Mouse (Mus musculus) right cerebral cortex, postnatal 4 days (tissue): ENCODE results near the gene Prickle1.

Experiments used
- DNase-seq: peaks from one replicate; pipeline ENCODE4 v3.0.0-alpha.2; 2022

Prickle1 gene

GRCm38 (mm10) chr15:93539415-93539814 is 56.3 kb downstream of the Prickle1 start:
- DNase-seq = no peak

DNA sequence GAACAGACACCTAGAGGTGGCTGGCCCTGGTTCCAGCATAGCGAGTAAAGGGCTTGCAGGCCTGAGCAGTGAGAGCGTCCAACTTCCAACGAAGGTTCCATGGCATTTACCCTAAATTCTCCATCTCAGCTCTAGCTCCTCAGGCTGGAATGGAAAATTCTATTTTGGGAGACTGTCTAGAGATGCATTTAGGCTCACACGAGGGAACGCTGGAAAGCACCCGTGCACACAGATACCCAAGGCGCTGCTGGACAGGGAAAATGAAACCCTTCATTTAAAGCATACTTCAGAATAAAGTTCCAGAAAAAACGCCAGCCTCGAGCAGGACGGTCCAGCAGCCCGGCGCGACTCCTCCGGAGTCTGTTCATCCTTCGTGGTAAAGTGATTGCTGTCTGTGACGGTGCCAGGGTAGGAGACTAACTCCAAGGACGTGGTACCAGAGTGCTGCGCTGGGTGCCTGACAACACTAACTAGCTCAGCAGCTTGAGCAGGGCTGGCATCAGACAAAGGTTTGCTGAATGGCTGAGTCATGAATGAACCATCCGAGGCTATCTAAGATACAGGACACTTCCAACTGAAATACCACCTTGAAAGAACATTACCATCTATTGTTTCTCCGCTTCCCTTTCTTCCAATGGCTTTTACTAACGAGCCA is 57.0 kb downstream of the Prickle1 start:
- DNase-seq = no peak

GRCm38 (mm10) chr15:93537745-93538144 is 57.9 kb downstream of the Prickle1 start:
- DNase-seq = no peak

DNA sequence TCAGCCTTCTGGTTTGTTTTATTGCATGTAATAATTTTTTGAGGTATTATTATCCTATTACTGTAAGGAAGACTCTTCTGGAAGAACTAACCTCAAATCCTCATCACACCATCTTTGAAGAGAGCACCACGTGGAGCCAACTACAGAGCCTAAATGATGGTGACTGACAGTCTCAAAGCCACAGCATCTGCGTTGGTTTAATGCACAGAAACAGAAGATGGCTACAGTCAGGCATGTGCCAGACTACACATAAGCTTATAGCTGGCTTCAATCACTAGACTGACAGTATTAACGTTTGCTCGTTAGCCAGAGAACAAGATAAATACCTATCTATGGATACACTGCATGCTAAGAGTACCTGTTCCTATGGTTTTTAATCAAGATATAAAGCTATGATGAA is 59.5 kb downstream of the Prickle1 start:
- DNase-seq = no peak

- DNase-seq = no peak
Observed at GRCm38 (mm10) chr15:93530703-93531032, 65.0 kb downstream of the Prickle1 start.

DNA sequence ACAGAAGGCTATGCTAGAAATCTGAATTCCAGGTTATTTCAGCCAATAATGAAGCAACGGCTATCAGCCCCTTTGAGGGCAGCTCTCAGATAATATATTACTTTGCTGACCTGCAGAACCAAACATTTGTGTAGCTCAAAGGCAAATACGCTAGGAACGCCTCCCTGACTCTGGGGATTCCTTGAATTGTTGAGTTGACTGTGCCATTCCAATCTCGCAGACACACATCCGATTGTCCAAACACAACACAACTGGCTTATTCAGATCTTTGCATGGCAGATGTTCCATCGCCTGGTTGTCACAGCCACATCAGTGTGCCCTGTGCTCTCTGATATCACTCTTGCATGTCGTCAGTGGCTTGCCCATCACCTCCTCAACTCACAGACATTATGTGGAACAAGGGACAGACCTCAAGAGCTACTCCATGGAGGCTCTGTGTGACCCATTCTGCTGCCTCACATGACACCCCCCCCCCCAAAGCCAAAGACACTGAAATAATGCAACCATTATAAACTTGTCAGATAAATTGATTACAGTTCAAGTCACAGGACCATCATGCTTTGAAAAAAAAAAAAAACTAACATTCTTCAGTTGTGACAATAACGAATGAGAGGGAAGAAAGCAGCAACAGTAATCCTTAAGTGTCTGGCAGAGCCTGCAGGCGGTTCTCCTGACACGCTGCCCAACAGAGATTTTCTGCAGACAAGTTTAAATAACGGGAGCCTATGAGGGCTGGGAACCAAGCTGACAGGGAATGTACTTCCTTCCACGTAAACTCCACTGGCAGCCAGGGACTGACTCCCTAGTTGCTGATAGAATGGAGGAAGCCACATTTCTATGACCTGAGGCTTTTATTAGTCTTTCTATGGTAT is 65.6 kb downstream of the Prickle1 start:
- DNase-seq = no peak

DNA sequence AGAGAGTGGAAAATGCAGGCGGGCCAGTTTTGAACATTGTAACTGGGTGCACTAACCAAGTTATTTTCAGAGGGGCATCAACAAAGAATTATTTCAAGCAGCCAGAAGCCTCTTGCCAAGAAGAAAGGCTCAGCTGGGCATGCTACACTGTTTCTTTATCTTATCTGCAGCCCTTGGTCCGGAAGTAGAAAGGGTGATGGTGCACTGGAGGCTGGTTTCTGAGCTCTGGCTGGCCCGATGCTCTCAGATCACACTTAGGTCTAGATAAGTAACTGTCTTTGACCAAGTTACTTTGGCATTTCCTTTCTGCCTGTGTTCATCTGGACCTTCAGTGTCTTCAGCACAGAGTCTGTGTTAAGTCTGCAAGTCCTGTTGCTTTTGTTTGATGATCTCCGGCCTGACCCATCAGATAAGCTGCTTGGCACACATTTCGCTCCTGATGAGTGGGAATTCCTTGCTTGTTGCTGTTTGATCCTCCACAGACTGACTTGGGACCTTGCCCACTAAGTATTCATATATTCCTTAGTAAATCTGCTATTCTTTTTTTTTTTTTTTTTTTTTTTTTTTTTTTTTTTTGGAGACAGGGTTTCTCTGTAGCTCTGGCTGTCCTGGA is 70.3 kb downstream of the Prickle1 start:
- DNase-seq = no peak

DNA sequence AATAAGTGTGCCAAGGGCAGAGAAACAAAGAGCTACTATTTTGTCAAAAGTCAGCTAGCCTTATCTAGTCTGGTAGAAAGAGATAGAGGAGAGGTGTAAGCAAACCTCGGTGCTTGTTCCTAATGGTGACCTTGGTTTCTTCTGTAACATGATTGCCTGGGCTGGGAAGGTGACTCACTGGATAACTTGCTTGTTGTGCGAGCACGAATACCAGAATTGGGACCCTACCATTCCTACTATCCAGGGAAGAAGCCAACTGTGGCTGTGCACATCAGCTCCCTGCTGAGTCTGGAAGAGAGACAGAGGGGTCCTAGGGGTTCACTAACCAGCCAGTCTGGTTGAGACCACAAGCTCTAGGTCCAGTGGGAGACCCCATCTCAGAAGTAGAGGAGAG is 73.9 kb downstream of the Prickle1 start:
- no peak for DNase-seq

GRCm38 (mm10) chr15:93521088-93521786 is 74.5 kb downstream of the Prickle1 start:
- DNase-seq = no peak

DNA sequence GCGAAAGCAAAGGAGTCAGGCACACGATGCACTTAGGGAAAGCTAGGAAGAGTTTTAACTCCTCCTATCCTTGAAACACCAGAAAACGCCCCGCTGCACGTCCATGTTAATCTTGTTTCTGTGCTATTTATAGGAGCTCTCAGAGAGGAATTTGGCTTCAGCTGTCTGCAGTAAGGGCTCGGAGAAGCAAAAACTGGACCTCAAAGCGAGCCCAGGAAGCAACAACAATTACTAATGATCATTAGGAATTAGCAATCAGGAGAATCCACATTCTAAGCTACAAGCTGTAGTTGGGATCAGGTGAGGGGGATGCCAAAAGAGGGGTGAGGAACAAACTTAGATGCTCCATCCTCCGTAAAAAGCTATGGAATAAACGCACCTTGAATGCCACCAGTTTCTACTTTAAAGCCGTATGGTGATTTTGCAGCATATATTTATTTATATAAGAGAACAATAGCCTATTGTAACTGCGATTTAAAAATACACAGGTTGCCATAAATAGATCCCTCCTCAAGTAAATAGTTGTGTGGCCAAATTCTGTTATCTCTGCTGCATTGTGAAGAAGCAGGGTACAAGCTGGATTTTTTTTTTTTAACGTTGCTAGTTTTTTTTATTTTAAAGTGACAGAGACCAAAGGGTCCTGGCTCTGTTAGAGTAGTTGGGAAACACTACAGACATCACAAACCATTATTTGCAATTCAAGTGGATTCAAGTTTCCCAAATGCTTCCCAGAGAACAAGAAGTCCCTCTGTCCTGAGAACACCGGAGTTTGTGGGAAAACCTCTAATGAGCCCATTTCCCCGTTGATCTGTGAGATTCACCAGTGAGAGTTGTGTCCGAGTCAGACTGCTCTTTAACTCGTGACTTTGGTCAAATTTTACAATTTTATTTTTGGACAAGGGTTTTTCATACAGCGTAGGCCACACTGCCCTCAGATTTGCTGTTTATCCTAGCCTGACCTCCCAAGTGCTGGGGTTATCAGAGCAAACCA is 75.6 kb downstream of the Prickle1 start:
- no peak for DNase-seq

DNA sequence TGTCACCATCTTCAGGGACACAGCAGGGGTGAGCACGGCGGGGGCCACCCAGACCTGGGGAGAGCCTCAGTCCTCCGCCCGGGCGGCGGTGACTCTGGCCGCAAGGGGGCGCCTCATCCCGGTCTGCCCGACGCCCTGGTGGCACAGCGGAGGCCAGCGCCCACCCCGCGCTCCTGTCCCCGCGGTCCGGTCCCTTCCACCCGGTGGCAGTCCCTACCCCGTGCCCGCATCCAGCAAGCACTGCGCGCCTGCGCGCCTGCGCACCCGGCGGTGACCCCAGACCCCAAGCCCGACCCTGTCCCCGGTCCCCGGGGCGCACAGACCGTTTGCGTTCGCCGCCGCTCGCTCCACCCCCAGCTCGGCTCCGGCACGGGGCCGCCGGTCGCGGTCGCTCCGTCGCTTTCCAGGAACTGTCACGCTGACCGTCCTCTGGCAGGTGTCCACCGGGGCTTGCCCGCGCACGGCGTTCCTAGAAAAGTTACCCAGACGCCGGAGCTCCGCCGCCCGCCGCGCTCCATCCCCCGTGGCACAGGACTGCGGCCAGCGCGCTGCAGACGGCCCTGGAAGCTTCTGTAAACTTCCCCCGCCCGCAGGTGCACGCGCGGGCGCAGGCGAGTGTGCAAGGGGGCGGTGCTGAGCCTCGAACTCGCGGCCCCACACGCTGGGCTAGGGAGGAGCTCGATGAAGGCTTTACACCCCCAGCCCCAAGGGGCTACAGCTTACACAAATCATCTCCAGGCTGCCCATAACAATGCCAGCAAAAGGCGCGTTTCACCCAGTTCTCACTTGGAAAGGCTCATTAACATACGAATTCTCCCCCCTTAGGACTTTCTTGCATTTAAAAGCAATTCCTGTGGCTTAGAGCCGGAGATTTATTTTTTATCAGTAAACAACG is 76.5 kb downstream of the Prickle1 start:
- DNase-seq = peak; percentile 87

- DNase-seq = no peak
Observed at GRCm38 (mm10) chr15:93518143-93518902, 77.4 kb downstream of the Prickle1 start.

- no peak for DNase-seq
Observed at GRCm38 (mm10) chr15:93517022-93517565, 78.6 kb downstream of the Prickle1 start.

- no peak for DNase-seq
Observed at GRCm38 (mm10) chr15:93515316-93515715, 80.4 kb downstream of the Prickle1 start.

DNA sequence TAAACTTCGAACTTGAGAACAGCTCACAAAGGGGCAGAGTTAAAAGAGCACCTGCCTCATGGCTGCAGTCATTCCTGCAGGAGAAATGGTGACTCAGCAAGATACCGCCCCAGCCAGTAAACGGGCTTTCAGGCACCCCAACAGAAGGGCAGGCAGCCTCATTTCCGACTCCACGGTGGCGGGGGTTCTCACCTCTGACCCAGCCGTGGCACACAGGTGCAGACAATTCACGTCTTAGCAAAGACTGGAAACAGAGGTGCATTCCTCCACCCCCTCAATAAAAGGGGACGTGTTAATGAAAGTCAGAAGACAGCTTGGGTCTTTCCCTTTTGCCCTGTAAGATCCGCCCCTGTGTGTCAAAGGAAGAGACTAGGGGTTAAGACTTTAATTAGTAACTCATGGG is 81.8 kb downstream of the Prickle1 start:
- no peak for DNase-seq

DNA sequence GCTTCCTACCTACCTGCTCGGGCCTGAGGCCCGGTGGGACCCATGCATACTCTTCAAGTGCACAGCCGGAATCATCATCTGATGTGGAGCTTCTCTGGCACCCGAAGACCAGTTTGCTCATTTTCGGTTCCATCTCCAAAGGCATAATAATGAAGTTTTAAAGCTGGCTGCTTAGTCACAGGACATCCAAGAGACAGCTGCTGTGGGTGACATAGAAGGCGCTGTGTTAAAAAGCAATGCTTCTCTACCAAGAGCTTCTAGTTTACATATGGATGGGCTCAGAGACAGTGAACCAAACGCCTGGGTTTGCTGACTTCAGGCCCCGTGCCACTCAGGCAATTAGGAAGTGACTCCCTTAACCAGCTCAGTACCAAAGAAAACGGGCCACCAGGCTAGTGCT is 83.3 kb downstream of the Prickle1 start:
- DNase-seq = no peak

DNA sequence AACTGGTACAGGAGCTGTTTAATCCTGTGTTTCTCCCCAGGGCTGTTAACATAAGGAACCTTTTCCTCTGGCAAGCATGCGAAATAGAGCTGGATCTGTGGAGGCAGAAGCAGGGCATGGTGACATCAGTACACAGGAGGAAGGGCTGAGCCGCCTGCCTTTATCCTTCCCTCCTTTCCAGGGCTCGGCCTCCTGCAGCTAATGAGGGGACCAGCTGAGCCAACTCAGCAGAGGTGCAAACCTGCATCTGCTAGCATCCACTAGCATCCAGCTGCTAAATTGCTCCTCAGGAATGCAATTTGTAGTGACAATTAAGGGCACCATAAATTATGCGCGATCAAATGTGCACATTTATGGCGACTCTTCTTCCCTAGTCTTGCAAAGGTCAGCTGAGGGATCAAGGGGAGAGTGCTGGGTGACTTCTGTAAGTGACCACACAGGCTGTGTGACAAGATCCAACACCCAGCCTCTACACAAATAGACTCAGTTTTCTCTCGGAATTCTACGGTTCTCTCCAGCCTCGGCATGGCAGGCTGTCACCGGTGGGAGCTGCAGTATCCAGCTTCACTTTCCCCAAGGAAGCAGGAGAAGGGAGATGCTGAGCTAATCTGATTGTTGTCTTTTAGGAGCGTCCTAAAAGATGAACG is 84.9 kb downstream of the Prickle1 start:
- DNase-seq = no peak

GRCm38 (mm10) chr15:93504808-93505207 is 90.9 kb downstream of the Prickle1 start:
- no peak for DNase-seq

DNA sequence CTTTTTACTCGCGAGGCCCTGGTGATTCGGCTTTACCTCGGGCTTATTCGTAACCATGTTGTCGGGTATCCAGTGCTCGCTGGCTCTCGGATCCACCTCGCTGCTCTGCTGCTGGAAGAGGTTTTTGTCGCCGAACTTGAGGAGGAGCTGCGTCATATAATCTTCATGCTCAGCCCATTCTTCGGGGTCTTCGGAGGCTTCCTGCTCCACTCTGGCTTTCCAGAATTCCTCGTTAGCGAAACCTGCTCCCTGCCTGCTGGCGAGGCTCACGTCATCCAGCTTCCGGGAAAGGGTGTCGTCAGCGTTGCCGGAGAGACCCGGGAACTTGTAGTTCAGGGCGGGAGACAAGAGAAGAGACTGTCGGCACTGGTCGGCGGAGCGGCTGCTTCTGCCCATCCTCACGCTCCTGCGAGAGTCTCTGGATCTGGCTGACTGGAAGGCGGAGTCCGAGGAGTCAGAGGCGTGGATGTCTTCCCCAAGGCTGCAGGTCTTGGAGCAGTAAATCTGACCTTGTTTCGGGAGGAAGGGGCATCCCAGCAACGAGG is 92.4 kb downstream of the Prickle1 start:
- DNase-seq = no peak
